Comparison of ENCODE assay signal across 7 mouse cellular contexts in genomic region chr11:100298274-100299036, GRCm38 (mm10). TPM values are rescaled to one million over a fixed set of nuclear protein-coding genes. Genes with fewer than 3 reads are reported as not detected.
DNase-seq lines count a peak whose midpoint lies in the region; ATAC-seq lines count a peak whose summit lies in the region.

No protein-coding gene starts in this region.

- no peak overlapping the region for H3K4me3 ChIP-seq in intestine, embryonic 14.5 days (ENCODE audit: low read depth, low read length)
- peak overlapping the region; percentile 33 for H3K4me3 ChIP-seq in limb, embryonic 10.5 days
- H3K4me3 ChIP-seq in midbrain, embryonic 12.5 days, result peak overlapping the region; percentile 15; the same call in 1 of the 2 replicates

- H3K27me3 ChIP-seq in intestine, embryonic 14.5 days (replicated peaks; ENCODE audit: control insufficient read depth, insufficient read depth, low read length), result no peaks in the 10 kb centered on the region
- no peaks in the 10 kb centered on the region for H3K27me3 ChIP-seq in limb, embryonic 10.5 days (ENCODE audit: low read depth, poor library complexity, severe bottlenecking)
- H3K27me3 ChIP-seq in midbrain, embryonic 12.5 days, result 0 out of 2 replicates have a peak, but pooled peaks cover 5% of the 10 kb centered on the region

- peak; percentile 75 for DNase-seq in adrenal gland, adult 2 months
- DNase-seq in embryo, embryonic 10.5 days (ENCODE audit: low spot score), result peak; percentile 89
- peak; percentile 74 for DNase-seq in gastrocnemius, postnatal 14 days
- peak; percentile 97 for DNase-seq in intestine, embryonic 14.5 days (ENCODE audit: low spot score)
- peak; percentile 89 for DNase-seq in limb, embryonic 10.5 days (ENCODE audit: low spot score)
- peak; percentile 76 for DNase-seq in spleen, adult 12 weeks (ENCODE audit: low spot score)

- H3K4me2 ChIP-seq in intestine, embryonic 14.5 days (ENCODE audit: low read length), result peak overlapping the region; percentile 27; the same call in 1 of the 2 replicates
- peak overlapping the region; percentile 31 for H3K4me2 ChIP-seq in midbrain, embryonic 12.5 days (replicated peaks)

- no peak overlapping the region for H3K27ac ChIP-seq in intestine, embryonic 14.5 days (ENCODE audit: low read depth)
- no peak overlapping the region for H3K27ac ChIP-seq in limb, embryonic 10.5 days
- no peak overlapping the region for H3K27ac ChIP-seq in midbrain, embryonic 12.5 days (replicated peaks)

- no peaks in the 10 kb centered on the region for H3K4me1 ChIP-seq in intestine, embryonic 14.5 days (replicated peaks; ENCODE audit: control insufficient read depth, insufficient read depth, low read length)
- H3K4me1 ChIP-seq in limb, embryonic 10.5 days, result peaks cover 8% of the 10 kb centered on the region
- H3K4me1 ChIP-seq in midbrain, embryonic 12.5 days, result 0 out of 2 replicates have a peak, but pooled peaks cover 3% of the 10 kb centered on the region

- intact Hi-C loops in gastrocnemius, postnatal 14 days (cut with DNase I; ENCODE audit: low total_unique reads), result loop anchor here (10.0 kb wide), 1 partner anchor 834 kb away; no protein-coding TSS in a partner anchor

- no peaks in the 10 kb centered on the region for H3K9me3 ChIP-seq in intestine, embryonic 14.5 days (ENCODE audit: control insufficient read depth, low read length)
- no peaks in the 10 kb centered on the region for H3K9me3 ChIP-seq in limb, embryonic 10.5 days (replicated peaks)
- H3K9me3 ChIP-seq in midbrain, embryonic 12.5 days, result no peaks in the 10 kb centered on the region

- WGBS in intestine, embryonic 14.5 days, result 19% methylated on average over 18 of the region's 18 CpGs
- 20% methylated on average over 18 of the region's 18 CpGs for WGBS in limb, embryonic 10.5 days
- 23% methylated on average over 18 of the region's 18 CpGs for WGBS in midbrain, embryonic 12.5 days

- no peak for ATAC-seq in intestine, embryonic 14.5 days (replicated peaks; ENCODE audit: low FRiP score, low TSS enrichment, low read depth)
- peak; percentile 31; the same call in 1 of the 2 replicates for ATAC-seq in midbrain, embryonic 12.5 days (ENCODE audit: low FRiP score, low read depth)

- H3K9ac ChIP-seq in intestine, embryonic 14.5 days (ENCODE audit: low read length), result no peak overlapping the region
- no peak overlapping the region for H3K9ac ChIP-seq in midbrain, embryonic 12.5 days (replicated peaks)

- no peaks in the 10 kb centered on the region for H3K36me3 ChIP-seq in intestine, embryonic 14.5 days (ENCODE audit: control insufficient read depth, insufficient read depth, low read length)
- no peaks in the 10 kb centered on the region for H3K36me3 ChIP-seq in limb, embryonic 10.5 days
- no peaks in the 10 kb centered on the region for H3K36me3 ChIP-seq in midbrain, embryonic 12.5 days

RNA-seq across cellular contexts. Expression of gene Eif1, which starts 21.2 kb away (rescaled TPM):
- 1,000 to 10,000 TPM; 1,002 to 1,252 TPM for total RNA-seq in adrenal gland, adult 2 months (2021)
- polyA plus RNA-seq in adrenal gland, adult 2 months (2012; rRNA removed), result 121 and 147 TPM in 2 replicates
- 100 to 1,000 TPM; 781 to 791 TPM for total RNA-seq in gastrocnemius, postnatal 14 days (2021)
- 1,995 and 2,009 TPM in 2 replicates for polyA plus RNA-seq in intestine, embryonic 14.5 days (2014; fragmentation: Nextera tagmentation; extraction: Ambion mirVana)
- 1,486 and 1,565 TPM in 2 replicates for polyA plus RNA-seq in limb, embryonic 10.5 days (2016; fragmentation: Nextera tagmentation; extraction: Ambion mirVana)
- 1,467 and 1,563 TPM in 2 replicates for polyA plus RNA-seq in midbrain, embryonic 12.5 days (2016; fragmentation: Nextera tagmentation; extraction: Ambion mirVana)

RNA-seq across cellular contexts. Expression of gene Krt42, which starts 28.8 kb away (rescaled TPM):
- total RNA-seq in adrenal gland, adult 2 months (2021), result not detected
- polyA plus RNA-seq in adrenal gland, adult 2 months (2012; rRNA removed), result 0.12 TPM in 1 of 2 replicates, not detected in the other
- not detected for total RNA-seq in gastrocnemius, postnatal 14 days (2021)
- polyA plus RNA-seq in intestine, embryonic 14.5 days (2014; fragmentation: Nextera tagmentation; extraction: Ambion mirVana), result not detected in 2 replicates
- polyA plus RNA-seq in limb, embryonic 10.5 days (2016; fragmentation: Nextera tagmentation; extraction: Ambion mirVana), result 0.21 TPM in 1 of 2 replicates, not detected in the other
- not detected in 2 replicates for polyA plus RNA-seq in midbrain, embryonic 12.5 days (2016; fragmentation: Nextera tagmentation; extraction: Ambion mirVana)

RNA-seq across cellular contexts. Expression of gene Gast, which starts 35.8 kb away (rescaled TPM):
- not detected for total RNA-seq in adrenal gland, adult 2 months (2021)
- not detected in 2 replicates for polyA plus RNA-seq in adrenal gland, adult 2 months (2012; rRNA removed)
- not detected for total RNA-seq in gastrocnemius, postnatal 14 days (2021)
- polyA plus RNA-seq in intestine, embryonic 14.5 days (2014; fragmentation: Nextera tagmentation; extraction: Ambion mirVana), result 3.2 TPM in 1 of 2 replicates, not detected in the other
- not detected in 2 replicates for polyA plus RNA-seq in limb, embryonic 10.5 days (2016; fragmentation: Nextera tagmentation; extraction: Ambion mirVana)
- 0.97 and 1.2 TPM in 2 replicates for polyA plus RNA-seq in midbrain, embryonic 12.5 days (2016; fragmentation: Nextera tagmentation; extraction: Ambion mirVana)

RNA-seq across cellular contexts. Expression of gene Krt17, which starts 37.6 kb away (rescaled TPM):
- not detected for total RNA-seq in adrenal gland, adult 2 months (2021)
- polyA plus RNA-seq in adrenal gland, adult 2 months (2012; rRNA removed), result not detected in 2 replicates
- total RNA-seq in gastrocnemius, postnatal 14 days (2021), result not detected
- polyA plus RNA-seq in intestine, embryonic 14.5 days (2014; fragmentation: Nextera tagmentation; extraction: Ambion mirVana), result 8.7 and 9.9 TPM in 2 replicates
- 1.3 and 7.6 TPM in 2 replicates for polyA plus RNA-seq in limb, embryonic 10.5 days (2016; fragmentation: Nextera tagmentation; extraction: Ambion mirVana)
- 0.56 and 1.1 TPM in 2 replicates for polyA plus RNA-seq in midbrain, embryonic 12.5 days (2016; fragmentation: Nextera tagmentation; extraction: Ambion mirVana)

RNA-seq across cellular contexts. Expression of gene Krt16, which starts 49.8 kb away (rescaled TPM):
- total RNA-seq in adrenal gland, adult 2 months (2021), result not detected
- polyA plus RNA-seq in adrenal gland, adult 2 months (2012; rRNA removed), result not detected in 2 replicates
- total RNA-seq in gastrocnemius, postnatal 14 days (2021), result not detected
- polyA plus RNA-seq in intestine, embryonic 14.5 days (2014; fragmentation: Nextera tagmentation; extraction: Ambion mirVana), result not detected in 2 replicates
- polyA plus RNA-seq in limb, embryonic 10.5 days (2016; fragmentation: Nextera tagmentation; extraction: Ambion mirVana), result not detected in 2 replicates
- polyA plus RNA-seq in midbrain, embryonic 12.5 days (2016; fragmentation: Nextera tagmentation; extraction: Ambion mirVana), result not detected in 2 replicates
